Mouse (Mus musculus) B cell, adult (primary cell): ENCODE results near the gene Gm10471. TPM values are rescaled to one million over a fixed set of nuclear protein-coding genes. Genes with fewer than 3 reads are reported as not detected.

Experiments
- total RNA-seq: library from RNA; stranded (reverse); gene quantifications from 4 replicates; pipeline ENCODE4 v1.2.4, GENCODE M21; 2023; ENCODE audit not compliant: inconsistent age

Gm10471 gene
- not detected in 4 replicates for total RNA-seq

GRCm38 (mm10) chr5:26089191-26089590 lies at the start of gene Gm10471:
TSS of gene Gm10471 (minus strand) at chr5:26089291.

DNA sequence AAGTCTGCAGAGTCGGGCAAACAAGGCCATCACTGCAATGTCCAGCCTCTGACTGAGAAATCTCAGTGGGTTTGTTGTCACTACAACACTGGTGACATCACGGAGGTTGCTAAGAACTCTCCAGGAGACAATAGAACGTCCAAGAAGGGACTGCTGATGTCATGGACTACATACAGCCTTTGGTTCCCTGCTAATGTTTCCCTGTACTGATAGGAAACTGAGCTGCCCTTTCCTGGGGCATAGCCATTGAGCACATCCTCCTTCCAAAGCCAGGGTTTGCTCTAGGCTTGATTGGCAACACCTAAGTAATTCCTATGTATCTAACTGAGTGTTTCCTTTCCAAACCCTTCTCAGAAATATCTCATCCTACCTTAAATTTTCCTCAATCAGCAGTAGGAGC lies 32.2 kb upstream of the Gm10471 start, which contains the start of gene Gm10220:
TSS of gene Gm10220 (minus strand) at position 101 of the 400 bp plus-strand sequence.

GRCm38 (mm10) chr5:26105262-26105661 lies 16.2 kb upstream of the Gm10471 start, which contains the start of gene 5031410I06Rik:
TSS of gene 5031410I06Rik (minus strand) at chr5:26105362.

GRCm38 (mm10) chr5:26058481-26058880 lies 30.6 kb downstream of the Gm10471 start, which contains the start of gene Gm7347:
TSS of gene Gm7347 (minus strand) at chr5:26058581.

DNA sequence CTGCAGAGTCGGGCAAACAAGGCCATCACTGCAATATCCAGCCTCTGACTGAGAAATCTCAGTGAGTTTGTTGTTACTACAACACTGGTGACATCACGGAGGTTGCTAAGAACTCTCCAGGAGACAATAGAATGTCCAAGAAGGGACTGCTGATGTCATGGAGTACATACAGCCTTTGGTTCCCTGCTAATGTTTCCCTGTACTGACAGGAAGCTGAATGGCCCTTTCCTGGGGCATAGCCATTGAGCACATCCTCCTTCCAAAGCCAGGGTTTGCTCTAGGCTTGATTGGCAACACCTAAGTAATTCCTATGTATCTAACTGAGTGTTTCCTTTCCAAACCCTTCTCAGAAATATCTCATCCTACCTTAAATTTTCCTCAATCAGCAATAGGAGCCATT lies 49.6 kb downstream of the Gm10471 start, which contains the start of gene Speer4a:
TSS of gene Speer4a (minus strand) at position 101 of the 400 bp plus-strand sequence.

Other genes with a start within 250 kb of the Gm10471 start
- gene Gm21663, start 146.9 kb downstream of the Gm10471 start, total RNA-seq = not detected in 4 replicates
- not detected in 4 replicates for gene Gm21671, start 134.9 kb downstream of the Gm10471 start, total RNA-seq
- not detected in 4 replicates for gene Gm21680, start 116.6 kb downstream of the Gm10471 start, total RNA-seq
- gene Gm21698, start 100.6 kb downstream of the Gm10471 start, total RNA-seq = not detected in 4 replicates
- not detected in 4 replicates for gene Gm1979, start 84.5 kb downstream of the Gm10471 start, total RNA-seq
- not detected in 4 replicates for gene Gm5862, start 66.4 kb downstream of the Gm10471 start, total RNA-seq
- not detected in 4 replicates for gene Speer4a, start 49.7 kb downstream of the Gm10471 start, total RNA-seq
- gene Gm7347, start 30.7 kb downstream of the Gm10471 start, total RNA-seq = not detected in 4 replicates
- gene 5031410I06Rik, start 16.1 kb upstream of the Gm10471 start, total RNA-seq = not detected in 4 replicates
- gene Gm10220, start 32.1 kb upstream of the Gm10471 start, total RNA-seq = not detected in 4 replicates
- not detected in 4 replicates for gene Gm7361, start 168.4 kb upstream of the Gm10471 start, total RNA-seq